Mouse (Mus musculus) ES-E14 (cell line): ENCODE results near the gene Sephs1. TPM values are rescaled to one million over a fixed set of nuclear protein-coding genes. Genes with fewer than 3 reads are reported as not detected.

ENCODE experiments used
- DNase-seq: peaks from one replicate; pipeline ENCODE4 v3.0.0-alpha.2; 2013; ENCODE audit warnings: low read depth, low spot score
- H3K27ac ChIP-seq: 2 replicates; pipeline ENCODE4 v1.5.1; 2012; ENCODE audit warnings: low read depth, mild to moderate bottlenecking, low read length, moderate library complexity, mixed read lengths; ENCODE audit not compliant: poor library complexity, insufficient read depth, severe bottlenecking
- H3K36me3 ChIP-seq: 2 replicates; pipeline ENCODE4 v1.6.1; 2012; ENCODE audit warnings: mild to moderate bottlenecking, low read length, moderate library complexity, mixed read lengths; ENCODE audit not compliant: control insufficient read depth, poor library complexity, insufficient read depth, severe bottlenecking
- H3K4me1 ChIP-seq, 2 experiments: fragments of 150-350 bp in 1 of 2; sonication (generic) in 1 of 2; 2 replicates each; pipeline ENCODE4 v1.6.1; 2012; ENCODE audit warnings: low read length in 2 of 2, mild to moderate bottlenecking in 1 of 2, mixed read lengths in 1 of 2; ENCODE audit not compliant: control insufficient read depth in 2 of 2, insufficient read depth in 2 of 2, poor library complexity in 1 of 2
- H3K4me3 ChIP-seq, 2 experiments: fragments of 150-350 bp in 1 of 2; sonication (generic) in 1 of 2; 2 replicates each; pipeline ENCODE4 v1.5.1; 2012; ENCODE audit warnings: low read length in 2 of 2, low read depth in 1 of 2, mild to moderate bottlenecking in 1 of 2, mixed read lengths in 1 of 2; ENCODE audit not compliant: insufficient read depth in 1 of 2, poor library complexity in 1 of 2, severe bottlenecking in 1 of 2
- H3K9ac ChIP-seq: 2 replicates; pipeline ENCODE4 v1.6.1; 2012; ENCODE audit warnings: low read depth, mild to moderate bottlenecking, low read length, mixed read lengths; ENCODE audit not compliant: poor library complexity, insufficient read depth, severe bottlenecking
- H3K9me3 ChIP-seq: fragments of 150-350 bp; sonication (generic); 2 replicates; pipeline ENCODE4 v1.6.1; 2012; ENCODE audit warnings: low read depth, mild to moderate bottlenecking, low read length; ENCODE audit not compliant: control insufficient read depth, insufficient read depth
- CHD2 ChIP-seq: IDR thresholded peaks from 2 replicates; pipeline ENCODE4 v1.6.1; 2014; ENCODE audit warnings: mild to moderate bottlenecking, low read depth, low read length, inconsistent platforms
- HCFC1 ChIP-seq: IDR thresholded peaks from 2 replicates; pipeline ENCODE4 v1.6.1; 2012; ENCODE audit warnings: low read length, inconsistent platforms, borderline replicate concordance; ENCODE audit not compliant: insufficient read depth
- MAFK ChIP-seq: IDR thresholded peaks from 2 replicates; pipeline ENCODE4 v1.6.1; 2014; ENCODE audit warnings: mild to moderate bottlenecking, low read depth, low read length, inconsistent platforms; ENCODE audit not compliant: insufficient read depth
- ZC3H11A ChIP-seq: IDR thresholded peaks from 2 replicates; pipeline ENCODE4 v1.6.1; 2012; ENCODE audit warnings: low read depth, mild to moderate bottlenecking, inconsistent platforms, low read length, borderline replicate concordance
- ZNF384 ChIP-seq: IDR thresholded peaks from 2 replicates; pipeline ENCODE4 v1.6.1; 2012; ENCODE audit warnings: low read depth, low read length, inconsistent platforms
- in situ Hi-C, 2 experiments: fragments of 600-800 bp; cut with MboI; formaldehyde crosslinking; loops; one replicate each; pipeline ENCODE4 v1.15.1; 2025; ENCODE audit warnings: low sequenced_read_pairs in 2 of 2, inconsistent platforms in 1 of 2; ENCODE audit not compliant: unreplicated experiment in 2 of 2
- total RNA-seq: library from RNA; depleted of rRNA; stranded (reverse); fragments of 300-350 nt; gene quantifications from 2 replicates; pipeline ENCODE4 v1.2.3, GENCODE M21; 2012

Sephs1 gene
- total RNA-seq, 1 experiment: 39.5 TPM

DNA sequence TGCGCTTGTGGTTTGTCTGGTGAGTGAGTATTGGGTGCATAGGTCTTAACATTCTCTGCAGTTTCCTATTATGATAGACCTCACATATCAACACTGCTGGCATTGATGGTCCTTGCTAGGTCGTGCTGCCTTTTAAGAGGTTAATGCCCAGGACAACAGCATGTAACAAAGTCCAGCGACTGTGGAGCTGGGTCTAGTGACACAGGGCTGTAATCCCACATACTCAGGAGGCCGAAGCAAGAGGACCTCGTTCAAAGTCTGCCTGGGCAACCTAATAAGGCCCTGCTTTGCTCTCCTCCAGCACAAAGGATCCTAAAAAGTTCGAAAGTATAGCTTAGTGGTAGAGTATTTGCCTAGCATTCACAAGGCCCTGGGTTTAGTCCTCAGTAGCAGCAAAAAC is 28.5 kb downstream of the Sephs1 start:
- Histone ChIP-seq H3K9ac (no peak overlapping the region), H3K27ac (no peak overlapping the region), H3K36me3 (peaks cover 19% of the 10 kb centered on the region), H3K4me1 (peaks cover 0 to 2% of the 10 kb centered on the region in 2 experiments; a peak in 2 of 4 replicates), H3K4me3 (no peak overlapping the region), H3K9me3 (no peaks in the 10 kb centered on the region)
- in situ Hi-C loops: no loop called here
- no peak for TF ChIP-seq ZNF384
- TF ChIP-seq HCFC1: no peak
- TF ChIP-seq MAFK: no peak
- no peak for TF ChIP-seq ZC3H11A
- TF ChIP-seq CHD2: no peak
- no peak for DNase-seq

DNA sequence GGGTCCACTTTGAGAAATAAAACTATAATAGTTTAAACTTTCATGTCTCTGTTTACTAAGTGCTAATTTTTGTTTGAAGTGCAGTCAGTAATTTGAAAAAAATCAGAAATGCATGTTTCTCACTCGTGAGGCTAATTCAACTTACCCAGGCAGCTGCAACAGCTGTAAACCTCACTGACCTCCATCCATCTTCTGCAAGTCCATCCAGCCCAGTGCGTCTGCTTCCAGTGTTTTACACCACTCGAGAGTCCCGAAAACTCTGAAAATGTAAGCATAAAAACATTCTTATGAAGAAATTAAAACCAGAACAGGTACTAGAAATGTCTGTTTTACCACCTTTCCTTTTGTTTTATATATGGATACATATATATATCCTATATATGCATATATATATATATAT is 29.2 kb downstream of the Sephs1 start:
- TF ChIP-seq HCFC1: no peak
- no peak for TF ChIP-seq ZNF384
- TF ChIP-seq ZC3H11A: no peak
- TF ChIP-seq MAFK: no peak
- TF ChIP-seq CHD2: no peak
- no peaks in the 10 kb centered on the region; a peak in 1 of 4 replicates for H3K4me1 ChIP-seq

DNA sequence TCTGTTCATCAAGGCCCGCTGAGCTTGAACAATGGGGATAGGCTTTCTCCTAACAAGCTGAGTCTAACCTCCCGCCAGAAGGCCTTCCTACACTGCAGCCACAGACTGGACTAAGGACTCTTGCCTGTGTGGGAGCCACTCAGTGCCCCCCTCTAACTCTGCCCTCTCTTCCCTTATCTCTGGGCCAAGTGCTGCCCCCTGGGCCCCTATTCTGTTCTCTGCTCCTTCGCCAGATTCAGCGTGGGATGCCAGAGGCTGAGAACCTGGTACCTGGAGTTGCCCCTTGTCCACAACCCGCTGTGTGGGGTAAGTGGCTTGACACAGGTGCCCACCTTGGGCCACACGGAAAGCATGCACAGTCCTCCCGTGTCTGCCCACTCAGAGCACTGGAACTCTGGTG is 32.6 kb downstream of the Sephs1 start:
- in situ Hi-C loops: no loop called here
- H3K27ac ChIP-seq: no peak overlapping the region
- H3K4me3 ChIP-seq: no peak overlapping the region
- H3K36me3 ChIP-seq: no peaks in the 10 kb centered on the region
- no peak overlapping the region for H3K9ac ChIP-seq
- H3K4me1 ChIP-seq: peaks cover 2 to 9% of the 10 kb centered on the region in 2 experiments; a peak in 2 of 4 replicates
- no peaks in the 10 kb centered on the region for H3K9me3 ChIP-seq
- DNase-seq: no peak
- TF ChIP-seq HCFC1 (no peak), MAFK (no peak), CHD2 (no peak), ZNF384 (no peak), ZC3H11A (no peak)

More for the DNA sequence above, 29.2 kb downstream of the Sephs1 start:
- Histone ChIP-seq H3K27ac (no peak overlapping the region), H3K36me3 (peaks cover 15% of the 10 kb centered on the region), H3K9me3 (no peaks in the 10 kb centered on the region), H3K4me3 (no peak overlapping the region), H3K9ac (no peak overlapping the region)
- no peak for DNase-seq
- in situ Hi-C loops: no loop called here

- DNase-seq: no peak
- Histone ChIP-seq H3K9ac (no peak overlapping the region), H3K27ac (peak overlapping the region; percentile 61; the same call in 1 of the 2 replicates), H3K4me1 (peaks cover 2 to 9% of the 10 kb centered on the region in 2 experiments; a peak in 2 of 4 replicates), H3K4me3 (peak overlapping the region in 1 of 2 experiments; percentile 11; a peak in 1 of 4 replicates), H3K9me3 (no peaks in the 10 kb centered on the region), H3K36me3 (no peaks in the 10 kb centered on the region)
- TF ChIP-seq MAFK (no peak), HCFC1 (no peak), CHD2 (no peak), ZC3H11A (no peak)
- in situ Hi-C loops: no loop called here
Observed at GRCm38 (mm10) chr2:4916037-4916436, 34.7 kb downstream of the Sephs1 start.

DNA sequence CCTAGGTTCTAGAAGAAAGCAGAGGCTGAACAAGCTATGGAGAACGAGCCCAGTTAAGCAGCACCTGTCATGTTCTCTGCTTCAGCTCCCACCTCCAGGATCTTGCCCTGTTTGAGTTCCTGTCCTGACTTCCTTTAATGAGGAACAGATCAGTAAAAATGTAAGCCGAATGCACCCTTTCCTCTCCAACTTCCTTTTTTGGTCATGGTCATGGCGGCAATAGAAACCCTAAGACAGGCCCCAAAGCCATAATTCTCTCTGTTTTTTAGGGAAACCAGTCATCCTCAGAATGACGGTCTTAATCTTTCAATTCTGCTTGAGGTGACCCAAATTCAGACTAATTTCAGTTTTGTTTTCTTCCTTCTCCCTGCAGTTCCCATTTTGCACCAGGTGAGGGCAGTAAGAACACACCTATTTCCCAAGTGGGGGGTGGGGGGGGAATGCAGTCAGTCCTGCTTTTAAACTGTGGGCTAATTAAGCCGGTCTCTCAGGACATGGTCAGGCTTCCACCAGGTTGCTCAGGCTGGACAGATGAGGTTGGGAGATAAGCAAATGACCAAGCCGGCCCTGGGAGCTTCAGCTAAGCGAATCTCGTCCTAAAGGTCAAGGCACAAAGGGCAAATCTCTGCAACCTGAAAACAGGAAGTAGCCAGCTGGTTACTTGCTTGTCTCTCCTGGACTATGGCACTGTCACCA is 36.1 kb downstream of the Sephs1 start:
- Histone ChIP-seq H3K4me3 (0 out of 4 replicates have a peak overlapping the region, but pooled peaks of 1 of the 2 experiments have one; percentile 34), H3K4me1 (peaks cover 4 to 9% of the 10 kb centered on the region in 2 experiments; a peak in 2 of 4 replicates), H3K36me3 (no peaks in the 10 kb centered on the region), H3K27ac (no peak overlapping the region), H3K9ac (peak overlapping the region; percentile 6; the same call in 1 of the 2 replicates), H3K9me3 (no peaks in the 10 kb centered on the region)
- peak; percentile 40 for DNase-seq
- TF ChIP-seq HCFC1: no peak
- TF ChIP-seq ZC3H11A: peak; percentile 46; the same call in 1 of the 2 replicates
- in situ Hi-C loops: no loop called here
